Mouse (Mus musculus) megakaryocyte, embryonic 14.5 days (primary cell): Measurements from ENCODE around the gene Kcnc2.

Source experiments
- FLI1 ChIP-seq: IDR thresholded peaks from 2 replicates; pipeline ENCODE4 v1.6.1; 2012; ENCODE audit warnings: low read length, inconsistent platforms, mixed read lengths
- GATA1 ChIP-seq: IDR thresholded peaks from 3 replicates; pipeline ENCODE4 v1.6.1; 2012; ENCODE audit warnings: mixed read lengths, low read length, inconsistent platforms, borderline replicate concordance

GRCm38 (mm10) chr10:112400591-112401404 lies 129.9 kb downstream of the Kcnc2 start:
- TF ChIP-seq GATA1, result no peak
- TF ChIP-seq FLI1, result no peak
